Mouse (Mus musculus): ENCODE measurements at regions not wholly inside any gene's neighbourhood (a gene's known extent, or its start where the extent isn't known, plus 50 kb on each side); places are given as distances from the start of the nearest gene placed in this dataset.
A peak's percentile ranks its signal among the peaks of the same experiment; 100 is the strongest.

DNA sequence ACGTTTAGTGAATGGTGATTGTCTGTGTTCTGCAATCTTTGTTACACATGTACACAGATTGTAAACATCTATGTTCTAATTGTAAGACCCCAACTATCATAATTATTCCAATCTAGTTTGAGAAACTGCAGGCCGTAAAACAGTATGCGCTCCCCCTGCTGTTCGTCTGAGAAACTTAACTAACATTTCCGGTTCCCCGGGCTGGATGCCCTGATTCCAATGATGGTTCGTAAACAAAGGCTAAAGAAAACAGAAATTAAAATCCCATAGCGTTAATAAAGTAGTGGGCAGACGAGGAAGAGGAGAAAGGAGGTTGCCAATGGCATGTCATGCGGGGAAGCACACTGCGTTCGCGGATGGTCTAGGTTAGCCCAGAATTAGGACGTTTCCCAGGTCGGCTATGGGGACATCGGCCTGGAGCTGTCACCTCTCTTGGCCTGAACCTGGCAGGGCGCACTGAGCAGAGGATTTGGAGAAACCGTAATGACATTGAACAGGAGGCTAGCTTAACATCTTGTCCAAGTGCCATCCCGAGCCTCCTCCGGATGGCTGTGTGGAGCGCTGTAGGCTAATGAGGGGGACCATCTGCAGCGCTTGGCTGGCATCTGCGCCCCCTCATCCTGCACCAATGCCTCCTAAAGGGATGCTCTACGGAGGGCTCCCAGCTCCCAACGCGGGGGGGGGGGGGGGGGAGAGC is 55.7 kb upstream of the Hnrnpa3 start:
- TF ChIP-seq CTCF (IDR thresholded peaks at IDR 0.05; ENCODE audit: extremely low read depth, insufficient read depth, low read length) (peak; percentile 50), POLR2A (IDR thresholded peaks at IDR 0.05; ENCODE audit: extremely low read depth, insufficient read depth, low read length) (no peak)
